Mouse (Mus musculus): ENCODE measurements around the gene Tjp1.

DNA sequence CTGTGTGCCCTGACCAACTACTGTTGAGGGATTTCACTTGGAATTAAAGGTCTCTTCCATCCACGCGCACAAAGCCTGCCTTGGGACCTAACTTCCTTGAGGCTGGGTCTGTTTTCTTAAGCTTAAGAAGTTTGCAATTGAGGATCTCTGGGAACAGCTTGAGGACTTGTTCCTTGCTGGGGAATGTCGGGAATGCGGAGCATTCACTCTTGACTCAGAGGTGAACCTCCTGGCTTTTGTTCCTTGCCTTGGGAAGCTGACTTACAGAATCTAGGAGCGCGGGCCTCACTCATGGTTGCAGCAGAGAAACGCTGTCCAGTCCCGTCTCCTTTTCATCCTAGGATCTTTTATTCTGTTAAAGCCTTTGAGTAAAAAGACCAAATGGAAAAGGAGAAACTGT is 97.2 kb downstream of the Tjp1 start:
- TF ChIP-seq EP300 (IDR thresholded peaks at IDR 0.05; ENCODE audit: low read length) (no peak), GABPA (IDR thresholded peaks at IDR 0.05; ENCODE audit: insufficient replicate concordance, low read depth, low read length) (no peak), MAX (IDR thresholded peaks at IDR 0.05; ENCODE audit: low read length) (no peak), KAT2A (IDR thresholded peaks at IDR 0.05; ENCODE audit: insufficient replicate concordance, low read length) (no peak)
